Mouse (Mus musculus) liver, embryonic 14.5 days (tissue): Measurements from ENCODE around the gene Ccdc126.

Experiments used
- CTCF ChIP-seq: IDR thresholded peaks from 2 replicates; pipeline ENCODE4 v1.5.1; 2016; ENCODE audit warnings: antibody characterized with exemption, low read depth, control low read depth
- EP300 ChIP-seq: IDR thresholded peaks from 2 replicates; pipeline ENCODE4 v1.6.1; 2016; ENCODE audit warnings: antibody characterized with exemption, low read depth

GRCm38 (mm10) chr6:49373943-49374342 lies 54.9 kb downstream of the Ccdc126 start:
- no peak for TF ChIP-seq CTCF
- no peak for TF ChIP-seq EP300
